Mouse (Mus musculus): ENCODE results near the gene Tmtc1. TPM values are rescaled to one million over a fixed set of nuclear protein-coding genes. Genes with fewer than 3 reads are reported as not detected.
A peak's percentile ranks its signal among the peaks of the same experiment; 100 is the strongest.

The Tmtc1 gene
- total RNA-seq, 1 experiment: 5.8 TPM

- peak; percentile 88 for DNase-seq (ENCODE audit: low read depth, low spot score)
- Histone ChIP-seq H3K9ac (ENCODE audit: insufficient read depth, low read depth, low read length, poor library complexity, severe bottlenecking) (peak overlapping the region; percentile 85), H3K36me3 (ENCODE audit: control insufficient read depth, insufficient read depth, low read length, poor library complexity, severe bottlenecking) (peaks cover 20% of the 10 kb centered on the region), H3K9me3 (ENCODE audit: control insufficient read depth, insufficient read depth, low read depth, low read length) (no peaks in the 10 kb centered on the region), H3K4me3 (ENCODE audit: insufficient read depth in 1 of 2, low read depth in 1 of 2, low read length in 2 of 2, poor library complexity in 1 of 2, severe bottlenecking in 1 of 2) (peak overlapping the region; percentile 73 to 83), H3K4me1 (ENCODE audit: control insufficient read depth in 2 of 2, insufficient read depth in 2 of 2, low read length in 2 of 2, poor library complexity in 1 of 2) (no peaks in the 10 kb centered on the region), H3K27ac (ENCODE audit: insufficient read depth, low read depth, low read length, poor library complexity, severe bottlenecking) (peak overlapping the region; percentile 31)
- in situ Hi-C loops (cut with MboI; ENCODE audit: low sequenced_read_pairs in 2 of 2, unreplicated experiment in 2 of 2): no loop called here
- TF ChIP-seq HCFC1 (IDR thresholded peaks at IDR 0.05; ENCODE audit: borderline replicate concordance, insufficient read depth, low read length) (peak; percentile 57; the same call in 1 of the 2 replicates), ZNF384 (IDR thresholded peaks at IDR 0.05; ENCODE audit: low read depth, low read length) (no peak; the same call in 1 of the 2 replicates)
These were observed 89.4 kb downstream of the Tmtc1 start for GRCm38 (mm10) chr6:148354509-148355474.

GRCm38 (mm10) chr6:148354151-148354508 lies 90.1 kb downstream of the Tmtc1 start:
- TF ChIP-seq ZNF384 (IDR thresholded peaks at IDR 0.05; ENCODE audit: low read depth, low read length) (no peak), MAFK (IDR thresholded peaks at IDR 0.05; ENCODE audit: insufficient read depth, low read depth, low read length) (no peak), HCFC1 (IDR thresholded peaks at IDR 0.05; ENCODE audit: borderline replicate concordance, insufficient read depth, low read length) (no peak), CHD2 (IDR thresholded peaks at IDR 0.05; ENCODE audit: low read depth, low read length) (no peak), ZC3H11A (IDR thresholded peaks at IDR 0.05; ENCODE audit: borderline replicate concordance, low read depth, low read length) (no peak)
- DNase-seq (ENCODE audit: low read depth, low spot score): peak; percentile 78
- Histone ChIP-seq H3K4me1 (ENCODE audit: control insufficient read depth in 2 of 2, insufficient read depth in 2 of 2, low read length in 2 of 2, poor library complexity in 1 of 2) (no peaks in the 10 kb centered on the region), H3K36me3 (ENCODE audit: control insufficient read depth, insufficient read depth, low read length, poor library complexity, severe bottlenecking) (peaks cover 20% of the 10 kb centered on the region), H3K4me3 (ENCODE audit: insufficient read depth in 1 of 2, low read depth in 1 of 2, low read length in 2 of 2, poor library complexity in 1 of 2, severe bottlenecking in 1 of 2) (peak overlapping the region; percentile 73 to 83), H3K27ac (ENCODE audit: insufficient read depth, low read depth, low read length, poor library complexity, severe bottlenecking) (no peak overlapping the region), H3K9me3 (ENCODE audit: control insufficient read depth, insufficient read depth, low read depth, low read length) (no peaks in the 10 kb centered on the region), H3K9ac (ENCODE audit: insufficient read depth, low read depth, low read length, poor library complexity, severe bottlenecking) (peak overlapping the region; percentile 65)
- in situ Hi-C loops (cut with MboI; ENCODE audit: low sequenced_read_pairs in 2 of 2, unreplicated experiment in 2 of 2): no loop called here

GRCm38 (mm10) chr6:148345001-148345400 lies 99.2 kb downstream of the Tmtc1 start:
- Histone ChIP-seq H3K4me3 (ENCODE audit: insufficient read depth in 1 of 2, low read depth in 1 of 2, low read length in 2 of 2, poor library complexity in 1 of 2, severe bottlenecking in 1 of 2) (no peak overlapping the region), H3K4me1 (ENCODE audit: control insufficient read depth in 2 of 2, insufficient read depth in 2 of 2, low read length in 2 of 2, poor library complexity in 1 of 2) (no peaks in the 10 kb centered on the region), H3K9ac (ENCODE audit: insufficient read depth, low read depth, low read length, poor library complexity, severe bottlenecking) (no peak overlapping the region), H3K36me3 (ENCODE audit: control insufficient read depth, insufficient read depth, low read length, poor library complexity, severe bottlenecking) (no peaks in the 10 kb centered on the region), H3K9me3 (ENCODE audit: control insufficient read depth, insufficient read depth, low read depth, low read length) (no peaks in the 10 kb centered on the region), H3K27ac (ENCODE audit: insufficient read depth, low read depth, low read length, poor library complexity, severe bottlenecking) (no peak overlapping the region)
- TF ChIP-seq CHD2 (IDR thresholded peaks at IDR 0.05; ENCODE audit: low read depth, low read length) (no peak), MAFK (IDR thresholded peaks at IDR 0.05; ENCODE audit: insufficient read depth, low read depth, low read length) (no peak), ZNF384 (IDR thresholded peaks at IDR 0.05; ENCODE audit: low read depth, low read length) (no peak), HCFC1 (IDR thresholded peaks at IDR 0.05; ENCODE audit: borderline replicate concordance, insufficient read depth, low read length) (no peak)
- in situ Hi-C loops (cut with MboI; ENCODE audit: low sequenced_read_pairs in 2 of 2, unreplicated experiment in 2 of 2): no loop called here
- DNase-seq (ENCODE audit: low read depth, low spot score): no peak

- H3K4me1 ChIP-seq (ENCODE audit: control insufficient read depth in 2 of 2, insufficient read depth in 2 of 2, low read length in 2 of 2, poor library complexity in 1 of 2): peaks cover 5 to 6% of the 10 kb centered on the region in 2 experiments; a peak in 3 of 4 replicates
- no peak for TF ChIP-seq MAFK (IDR thresholded peaks at IDR 0.05; ENCODE audit: insufficient read depth, low read depth, low read length)
- TF ChIP-seq ZC3H11A (IDR thresholded peaks at IDR 0.05; ENCODE audit: borderline replicate concordance, low read depth, low read length): no peak
- no peak for TF ChIP-seq HCFC1 (IDR thresholded peaks at IDR 0.05; ENCODE audit: borderline replicate concordance, insufficient read depth, low read length)
- TF ChIP-seq CHD2 (IDR thresholded peaks at IDR 0.05; ENCODE audit: low read depth, low read length): no peak
- no peak for TF ChIP-seq ZNF384 (IDR thresholded peaks at IDR 0.05; ENCODE audit: low read depth, low read length)
- H3K27ac ChIP-seq (ENCODE audit: insufficient read depth, low read depth, low read length, poor library complexity, severe bottlenecking): no peak overlapping the region
- in situ Hi-C loops (cut with MboI; ENCODE audit: low sequenced_read_pairs in 2 of 2, unreplicated experiment in 2 of 2): no loop called here
- H3K9me3 ChIP-seq (ENCODE audit: control insufficient read depth, insufficient read depth, low read depth, low read length): no peaks in the 10 kb centered on the region
- no peaks in the 10 kb centered on the region for H3K36me3 ChIP-seq (ENCODE audit: control insufficient read depth, insufficient read depth, low read length, poor library complexity, severe bottlenecking)
- no peak overlapping the region for H3K9ac ChIP-seq (ENCODE audit: insufficient read depth, low read depth, low read length, poor library complexity, severe bottlenecking)
- no peak for DNase-seq (ENCODE audit: low read depth, low spot score)
- no peak overlapping the region for H3K4me3 ChIP-seq (ENCODE audit: insufficient read depth in 1 of 2, low read depth in 1 of 2, low read length in 2 of 2, poor library complexity in 1 of 2, severe bottlenecking in 1 of 2)
These were observed 102.0 kb downstream of the Tmtc1 start for GRCm38 (mm10) chr6:148342191-148342590.

Data from ES-E14 (cell line).